Mouse (Mus musculus) MEL (cell line): ENCODE measurements around the gene Fkbp5. TPM values are rescaled to one million over a fixed set of nuclear protein-coding genes. Genes with fewer than 3 reads are reported as not detected.

ENCODE experiments used
- DNase-seq: peaks from one replicate; pipeline ENCODE4 v3.0.0; 2011; ENCODE audit warnings: low read depth, low spot score
- H3K27ac ChIP-seq: 2 replicates; pipeline ENCODE4 v1.5.1; 2012; ENCODE audit warnings: low read depth, mild to moderate bottlenecking, control low read depth, low read length, moderate library complexity; ENCODE audit not compliant: control insufficient read depth
- H3K27me3 ChIP-seq, 2 experiments: fragments of 150-350 bp in 1 of 2; sonication (generic) in 1 of 2; 2 replicates each; pipeline ENCODE4 v1.6.1; 2012; ENCODE audit warnings: low read length in 2 of 2, mild to moderate bottlenecking in 2 of 2, improper control_type of control experiment in 1 of 2, moderate library complexity in 1 of 2; ENCODE audit not compliant: insufficient read depth in 2 of 2, control insufficient read depth in 1 of 2
- H3K36me3 ChIP-seq, 2 experiments: 2 replicates each; pipeline ENCODE4 v1.6.1; 2012 to 2014; ENCODE audit warnings: low read length in 2 of 2, improper control_type of control experiment in 1 of 2, inconsistent platforms in 1 of 2, mild to moderate bottlenecking in 1 of 2; ENCODE audit not compliant: insufficient read depth in 2 of 2, control insufficient read depth in 1 of 2
- H3K4me1 ChIP-seq, 2 experiments: fragments of 150-350 bp in 1 of 2; sonication (generic) in 1 of 2; 2 replicates each; pipeline ENCODE4 v1.6.1; 2012; ENCODE audit warnings: low read length in 2 of 2, improper control_type of control experiment in 1 of 2, mild to moderate bottlenecking in 1 of 2; ENCODE audit not compliant: insufficient read depth in 2 of 2, control insufficient read depth in 1 of 2
- H3K4me3 ChIP-seq, 2 experiments: fragments of 150-350 bp in 1 of 2; sonication (generic) in 1 of 2; 2 replicates each; pipeline ENCODE4 v1.5.1; 2012; ENCODE audit warnings: low read depth in 2 of 2, low read length in 2 of 2, mild to moderate bottlenecking in 2 of 2, moderate library complexity in 2 of 2, control low read depth in 1 of 2, improper control_type of control experiment in 1 of 2; ENCODE audit not compliant: control insufficient read depth in 1 of 2, insufficient read depth in 1 of 2
- H3K79me2 ChIP-seq: 2 replicates; pipeline ENCODE4 v1.6.1; 2012; ENCODE audit warnings: mild to moderate bottlenecking, low read length, moderate library complexity; ENCODE audit not compliant: control insufficient read depth, poor library complexity, insufficient read depth
- H3K9ac ChIP-seq: 2 replicates; pipeline ENCODE4 v1.6.1; 2012; ENCODE audit warnings: low read depth, mild to moderate bottlenecking, control low read depth, low read length, moderate library complexity; ENCODE audit not compliant: control insufficient read depth, poor library complexity, severe bottlenecking
- H3K9me3 ChIP-seq: fragments of 150-350 bp; sonication (generic); replicated peaks from 2 replicates; pipeline ENCODE4 v1.6.1; 2012; ENCODE audit warnings: mild to moderate bottlenecking, low read length, improper control_type of control experiment, moderate library complexity; ENCODE audit not compliant: insufficient read depth
- CTCF ChIP-seq, 3 experiments: IDR thresholded peaks in 2 of 3; conservative IDR thresholded peaks in 1 of 3; 2 replicates each; pipeline ENCODE4 v1.5.1; 2011 to 2012; ENCODE audit warnings: low read length in 3 of 3, low read depth in 2 of 3, mild to moderate bottlenecking in 2 of 3, improper control_type of control experiment in 1 of 3, inconsistent platforms in 1 of 3, mixed read lengths in 1 of 3, moderate library complexity in 1 of 3; ENCODE audit not compliant: control insufficient read depth in 1 of 3, insufficient read depth in 1 of 3, poor library complexity in 1 of 3, severe bottlenecking in 1 of 3
- E2F4 ChIP-seq: IDR thresholded peaks from 2 replicates; pipeline ENCODE4 v1.6.1; 2011; ENCODE audit warnings: low read depth, low read length, improper control_type of control experiment, borderline replicate concordance
- ELF1 ChIP-seq: IDR thresholded peaks from 2 replicates; pipeline ENCODE4 v1.6.1; 2014; ENCODE audit warnings: low read depth, mild to moderate bottlenecking, inconsistent platforms, low read length, improper control_type of control experiment, moderate library complexity
- ETS1 ChIP-seq: IDR thresholded peaks from 2 replicates; pipeline ENCODE4 v1.6.1; 2012; ENCODE audit warnings: low read depth, mild to moderate bottlenecking, inconsistent platforms, low read length, improper control_type of control experiment, moderate library complexity
- GATA1 ChIP-seq: IDR thresholded peaks from 2 replicates; pipeline ENCODE4 v1.6.1; 2011; ENCODE audit warnings: low read depth, low read length, improper control_type of control experiment
- JUND ChIP-seq: IDR thresholded peaks from 2 replicates; pipeline ENCODE4 v1.6.1; 2011; ENCODE audit warnings: low read depth, mild to moderate bottlenecking, improper control_type of control experiment, low read length
- KAT2A ChIP-seq: conservative IDR thresholded peaks from 2 replicates; pipeline ENCODE4 v1.6.1; 2012; ENCODE audit warnings: low read depth, low read length, improper control_type of control experiment, inconsistent platforms
- MAFK ChIP-seq: IDR thresholded peaks from 2 replicates; pipeline ENCODE4 v1.6.1; 2011; ENCODE audit warnings: low read depth, mild to moderate bottlenecking, low read length, improper control_type of control experiment, borderline replicate concordance
- MAZ ChIP-seq: IDR thresholded peaks from 2 replicates; pipeline ENCODE4 v1.6.1; 2012; ENCODE audit warnings: low read depth, mild to moderate bottlenecking, inconsistent platforms, low read length, improper control_type of control experiment
- MEF2A ChIP-seq: IDR thresholded peaks from 2 replicates; pipeline ENCODE4 v1.6.1; 2014; ENCODE audit warnings: low read depth, mild to moderate bottlenecking, inconsistent platforms, low read length, improper control_type of control experiment; ENCODE audit not compliant: poor library complexity, insufficient replicate concordance, severe bottlenecking; ENCODE audit errors: extremely low read depth
- MXI1 ChIP-seq: IDR thresholded peaks from 2 replicates; pipeline ENCODE4 v1.6.1; 2011; ENCODE audit warnings: mild to moderate bottlenecking, low read depth, low read length, improper control_type of control experiment
- MYC ChIP-seq: IDR thresholded peaks from 2 replicates; pipeline ENCODE4 v1.6.1; 2011; ENCODE audit warnings: low read depth, mild to moderate bottlenecking, low read length, improper control_type of control experiment, moderate library complexity
- NELFE ChIP-seq: IDR thresholded peaks from 2 replicates; pipeline ENCODE4 v1.6.1; 2011; ENCODE audit warnings: low read depth, low read length, improper control_type of control experiment
- NRF1 ChIP-seq: IDR thresholded peaks from 2 replicates; pipeline ENCODE4 v1.6.1; 2014; ENCODE audit warnings: low read depth, mild to moderate bottlenecking, inconsistent platforms, low read length, improper control_type of control experiment, moderate library complexity; ENCODE audit not compliant: poor library complexity, insufficient read depth, severe bottlenecking
- POLR2AphosphoS2 ChIP-seq: IDR thresholded peaks from 2 replicates; pipeline ENCODE4 v1.6.1; 2011; ENCODE audit warnings: low read length, improper control_type of control experiment
- SIN3A ChIP-seq: IDR thresholded peaks from 2 replicates; pipeline ENCODE4 v1.6.1; 2012; ENCODE audit warnings: low read length, improper control_type of control experiment, inconsistent platforms
- SMC3 ChIP-seq: IDR thresholded peaks from 2 replicates; pipeline ENCODE4 v1.6.1; 2011; ENCODE audit warnings: low read depth, low read length, improper control_type of control experiment
- TAL1 ChIP-seq: IDR thresholded peaks from 2 replicates; pipeline ENCODE4 v1.6.1; 2012; ENCODE audit warnings: mild to moderate bottlenecking, inconsistent platforms, low read length, moderate library complexity, mixed read lengths
- TBP ChIP-seq: IDR thresholded peaks from 2 replicates; pipeline ENCODE4 v1.8.0; 2011; ENCODE audit warnings: low read depth, low read length, improper control_type of control experiment
- UBTF ChIP-seq: IDR thresholded peaks from 2 replicates; pipeline ENCODE4 v1.6.1; 2012; ENCODE audit warnings: low read depth, mild to moderate bottlenecking, inconsistent platforms, low read length, improper control_type of control experiment, moderate library complexity, borderline replicate concordance; ENCODE audit not compliant: insufficient read depth
- USF1 ChIP-seq: IDR thresholded peaks from 2 replicates; pipeline ENCODE4 v1.6.1; 2014; ENCODE audit warnings: low read depth, mild to moderate bottlenecking, inconsistent platforms, low read length, improper control_type of control experiment, moderate library complexity
- USF2 ChIP-seq, 2 experiments: IDR thresholded peaks; 2 replicates each; pipeline ENCODE4 v1.6.1; 2011 to 2012; ENCODE audit warnings: improper control_type of control experiment in 2 of 2, low read length in 2 of 2, borderline replicate concordance in 1 of 2, inconsistent platforms in 1 of 2, low read depth in 1 of 2, mild to moderate bottlenecking in 1 of 2; ENCODE audit not compliant: insufficient read depth in 1 of 2
- ZC3H11A ChIP-seq: IDR thresholded peaks from 2 replicates; pipeline ENCODE4 v1.6.1; 2012; ENCODE audit warnings: low read depth, mild to moderate bottlenecking, inconsistent platforms, low read length, improper control_type of control experiment
- ZKSCAN1 ChIP-seq: IDR thresholded peaks from 2 replicates; pipeline ENCODE4 v1.6.1; 2012; ENCODE audit warnings: low read depth, mild to moderate bottlenecking, inconsistent platforms, low read length, improper control_type of control experiment, moderate library complexity
- polyA plus RNA-seq, 2 experiments: library from polyadenylated mRNA; stranded (reverse) in 1 of 2; unstranded in 1 of 2; fragments of >175 nt in 1 of 2; fragments of >200 nt in 1 of 2; gene quantifications; 2 replicates each; pipeline versions ENCODE4 v1.2.1 to v1.2.4; 2012; ENCODE audit warnings: low replicate concordance in 2 of 2, low read depth in 1 of 2; ENCODE audit not compliant: insufficient read length in 2 of 2, insufficient read depth in 1 of 2, missing spikeins in 1 of 2
- total RNA-seq: library from RNA; depleted of rRNA; stranded (reverse); fragments of 300-350 nt; gene quantifications from 2 replicates; pipeline ENCODE4 v1.2.3, GENCODE M21; 2012

Fkbp5 gene
- total and polyA plus RNA-seq, 3 experiments: 16.6 to 184 (median 44.3) TPM

GRCm38 (mm10) chr17:28465968-28466367, 51.4 kb downstream of the Fkbp5 start:
- Histone ChIP-seq H3K9ac (no peak overlapping the region), H3K9me3 (no peaks in the 10 kb centered on the region), H3K79me2 (peaks cover 13% of the 10 kb centered on the region; the same call in 1 of the 2 replicates), H3K27me3 (no peaks in the 10 kb centered on the region), H3K4me1 (no peaks in the 10 kb centered on the region; a peak in 2 of 4 replicates), H3K4me3 (no peak overlapping the region), H3K27ac (no peak overlapping the region), H3K36me3 (peaks cover 0 to 4% of the 10 kb centered on the region in 2 experiments; a peak in 1 of 4 replicates)
- DNase-seq: no peak
- no peak for TF ChIP-seq USF1
- TF ChIP-seq JUND: no peak
- no peak for TF ChIP-seq TBP
- TF ChIP-seq USF2 (IDR thresholded peaks at IDR 0.05; ENCODE audit: borderline replicate concordance in 1 of 2, insufficient read depth in 1 of 2, low read depth in 1 of 2, low read length in 2 of 2): no peak
- no peak for TF ChIP-seq MAZ
- no peak for TF ChIP-seq KAT2A
- no peak for TF ChIP-seq ETS1
- no peak for TF ChIP-seq NELFE
- no peak for TF ChIP-seq TAL1
- no peak for TF ChIP-seq MXI1
- no peak for TF ChIP-seq ZKSCAN1
- TF ChIP-seq UBTF: no peak

- H3K27me3 ChIP-seq: no peaks in the 10 kb centered on the region
- no peaks in the 10 kb centered on the region for H3K9me3 ChIP-seq
- no peak overlapping the region for H3K9ac ChIP-seq
- DNase-seq: no peak
- peaks cover 11% of the 10 kb centered on the region; the same call in 1 of the 2 replicates for H3K79me2 ChIP-seq
- H3K36me3 ChIP-seq: peaks cover 0 to 4% of the 10 kb centered on the region in 2 experiments; a peak in 1 of 4 replicates
- TF ChIP-seq NRF1 (no peak), ELF1 (no peak), CTCF (IDR thresholded peaks at IDR 0.05 in 2 of 3, conservative IDR thresholded peaks at IDR 0.05 in 1 of 3; ENCODE audit: control insufficient read depth in 1 of 3, insufficient read depth in 1 of 3, low read depth in 2 of 3, low read length in 3 of 3, poor library complexity in 1 of 3, severe bottlenecking in 1 of 3) (no peak), TAL1 (no peak), MYC (no peak), MAFK (no peak), USF2 (IDR thresholded peaks at IDR 0.05; ENCODE audit: borderline replicate concordance in 1 of 2, insufficient read depth in 1 of 2, low read depth in 1 of 2, low read length in 2 of 2) (no peak), POLR2AphosphoS2 (no peak), ZC3H11A (no peak), SIN3A (no peak), E2F4 (no peak), MAZ (no peak), MEF2A (no peak), MXI1 (no peak), SMC3 (no peak), GATA1 (no peak), ZKSCAN1 (no peak)
- no peak overlapping the region for H3K27ac ChIP-seq
- H3K4me1 ChIP-seq: no peaks in the 10 kb centered on the region; a peak in 1 of 4 replicates
- no peak overlapping the region for H3K4me3 ChIP-seq
Observed at GRCm38 (mm10) chr17:28463701-28464443, 53.5 kb downstream of the Fkbp5 start.
